In the genomic region with DNA sequence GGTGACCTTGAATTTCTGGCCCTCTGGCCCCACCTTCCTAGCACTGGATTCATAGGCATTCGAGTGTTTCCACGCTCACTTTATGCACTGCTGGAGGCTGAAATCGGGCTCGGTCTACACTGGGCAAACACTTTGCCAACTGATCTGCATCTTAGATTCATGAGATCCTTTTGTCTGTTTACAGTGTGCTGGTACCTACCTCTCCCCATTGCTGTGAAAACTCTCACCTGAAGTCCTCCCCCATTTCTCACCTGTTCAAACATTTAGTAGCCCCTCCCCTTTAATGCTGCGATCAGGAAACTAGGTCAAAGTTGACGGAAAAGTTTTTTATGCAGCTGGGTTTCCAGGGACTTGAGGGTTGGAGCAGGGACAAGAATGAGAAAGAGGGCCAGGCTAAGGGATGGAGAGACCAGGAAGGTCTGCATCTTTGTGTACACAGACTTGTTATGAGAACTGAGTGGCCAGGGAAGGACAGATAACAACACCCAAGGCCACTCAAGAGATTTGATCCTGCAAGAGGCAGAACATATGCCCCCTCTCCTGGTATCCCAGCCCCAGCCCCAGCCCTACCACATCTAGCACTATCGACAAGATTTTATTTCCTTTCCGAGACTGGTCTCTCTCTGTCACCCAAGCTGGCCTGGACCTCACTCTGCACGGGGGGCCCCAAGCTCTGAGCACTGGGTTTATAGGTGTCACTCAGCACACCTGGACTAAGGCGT, we compare ENCODE assay signal across 8 mouse cellular contexts. TPM values are rescaled to one million over a fixed set of nuclear protein-coding genes. Genes with fewer than 3 reads are reported as not detected.
DNase-seq lines count a peak whose midpoint lies in the region; ATAC-seq lines count a peak whose summit lies in the region.

No protein-coding gene starts in this region.

- no peak overlapping the region for H3K9ac ChIP-seq in forebrain, embryonic 15.5 days (replicated peaks)
- H3K9ac ChIP-seq in forebrain, embryonic 14.5 days (ENCODE audit: low read length): no peak overlapping the region
- no peak overlapping the region for H3K9ac ChIP-seq in kidney, embryonic 14.5 days (ENCODE audit: low read depth, low read length)

- 0 out of 2 replicates have a peak overlapping the region, but pooled peaks have one; percentile 15 for H3K27ac ChIP-seq in forebrain, embryonic 15.5 days (replicated peaks)
- no peak overlapping the region for H3K27ac ChIP-seq in forebrain, embryonic 14.5 days (ENCODE audit: low read depth, low read length)
- H3K27ac ChIP-seq in kidney, embryonic 14.5 days (ENCODE audit: low read depth, low read length): peak overlapping the region; percentile 66; the same call in 1 of the 2 replicates

- peaks cover 18% of the 10 kb centered on the region for H3K36me3 ChIP-seq in forebrain, embryonic 15.5 days
- peaks cover 22% of the 10 kb centered on the region for H3K36me3 ChIP-seq in forebrain, embryonic 14.5 days (ENCODE audit: control insufficient read depth, insufficient read depth, low read length)
- H3K36me3 ChIP-seq in kidney, embryonic 14.5 days (ENCODE audit: control insufficient read depth, insufficient read depth, low read length): peaks cover 24% of the 10 kb centered on the region

- WGBS in forebrain, embryonic 15.5 days: 82% methylated on average over 10 of the region's 10 CpGs
- 84% methylated on average over 10 of the region's 10 CpGs for WGBS in forebrain, embryonic 14.5 days
- WGBS in kidney, embryonic 14.5 days: 42% methylated on average over 10 of the region's 10 CpGs

- no peaks in the 10 kb centered on the region for H3K9me3 ChIP-seq in forebrain, embryonic 15.5 days
- H3K9me3 ChIP-seq in forebrain, embryonic 14.5 days (replicated peaks; ENCODE audit: control insufficient read depth, low read length): no peaks in the 10 kb centered on the region
- H3K9me3 ChIP-seq in kidney, embryonic 14.5 days (ENCODE audit: control insufficient read depth, low read length): no peaks in the 10 kb centered on the region

- no peak for DNase-seq in forebrain, embryonic 14.5 days (ENCODE audit: low spot score)
- peak; percentile 68 for DNase-seq in lung, postnatal 10 days
- no peak for DNase-seq in layer of hippocampus, adult 9-11 months
- no peak for DNase-seq in spleen, postnatal 10 days (ENCODE audit: low spot score in 2 of 2)

- no peaks in the 10 kb centered on the region for H3K27me3 ChIP-seq in forebrain, embryonic 15.5 days
- no peaks in the 10 kb centered on the region for H3K27me3 ChIP-seq in forebrain, embryonic 14.5 days (replicated peaks; ENCODE audit: control insufficient read depth, insufficient read depth, low read length)
- no peaks in the 10 kb centered on the region for H3K27me3 ChIP-seq in kidney, embryonic 14.5 days (ENCODE audit: control insufficient read depth, insufficient read depth, low read length)

- no peak for ATAC-seq in forebrain, embryonic 15.5 days (replicated peaks)
- ATAC-seq in forebrain, embryonic 14.5 days: no peak
- ATAC-seq in common myeloid progenitor, adult 5-6 weeks (replicated peaks; ENCODE audit: low read depth, poor library complexity, severe bottlenecking): peak; percentile 19
- peak; percentile 26 for ATAC-seq in kidney, embryonic 14.5 days (ENCODE audit: low FRiP score, low TSS enrichment)
- ATAC-seq in monocyte, adult 5-6 weeks (replicated peaks; ENCODE audit: insufficient number of reproducible peaks, low FRiP score, low TSS enrichment, poor library complexity, severe bottlenecking): no peak

- H3K4me3 ChIP-seq in forebrain, embryonic 15.5 days: no peak overlapping the region
- H3K4me3 ChIP-seq in forebrain, embryonic 14.5 days (ENCODE audit: low read depth, low read length): no peak overlapping the region
- H3K4me3 ChIP-seq in kidney, embryonic 14.5 days (ENCODE audit: low read length): no peak overlapping the region

- peaks cover 29% of the 10 kb centered on the region for H3K4me1 ChIP-seq in forebrain, embryonic 15.5 days
- peaks cover 20% of the 10 kb centered on the region for H3K4me1 ChIP-seq in forebrain, embryonic 14.5 days (ENCODE audit: control insufficient read depth, insufficient read depth, low read length)
- H3K4me1 ChIP-seq in kidney, embryonic 14.5 days (ENCODE audit: control insufficient read depth, insufficient read depth, low read length): peaks cover 38% of the 10 kb centered on the region

- H3K4me2 ChIP-seq in forebrain, embryonic 15.5 days (replicated peaks): no peak overlapping the region
- no peak overlapping the region for H3K4me2 ChIP-seq in forebrain, embryonic 14.5 days (ENCODE audit: low read length)
- H3K4me2 ChIP-seq in kidney, embryonic 14.5 days (replicated peaks; ENCODE audit: low read depth, low read length): peak overlapping the region; percentile 17; the same call in 1 of the 2 replicates

RNA-seq across cellular contexts. Expression of a gene that starts 6.3 kb away (rescaled TPM):
- 68.4 and 69.3 TPM in 2 replicates for polyA plus RNA-seq in forebrain, embryonic 15.5 days (2015; fragmentation: Nextera tagmentation; extraction: Ambion mirVana)
- 60.7 and 79.0 TPM in 2 replicates for polyA plus RNA-seq in forebrain, embryonic 14.5 days (2014; fragmentation: Nextera tagmentation; extraction: Ambion mirVana)
- total RNA-seq in common myeloid progenitor, adult 5-6 weeks (2017): 163 and 170 TPM in 2 replicates
- 91.1 and 148 TPM in 2 replicates for polyA plus RNA-seq in kidney, embryonic 14.5 days (2014; fragmentation: Nextera tagmentation; extraction: Ambion mirVana)
- 575 to 636 TPM (median 578 TPM) in 3 replicates for total RNA-seq in monocyte, adult 5-6 weeks (2017)

RNA-seq across cellular contexts. Expression of a gene that starts 12.7 kb away (rescaled TPM):
- polyA plus RNA-seq in forebrain, embryonic 15.5 days (2015; fragmentation: Nextera tagmentation; extraction: Ambion mirVana): 0.92 and 2.0 TPM in 2 replicates
- 0.45 TPM in 1 of 2 replicates, not detected in the other for polyA plus RNA-seq in forebrain, embryonic 14.5 days (2014; fragmentation: Nextera tagmentation; extraction: Ambion mirVana)
- not detected in 2 replicates for total RNA-seq in common myeloid progenitor, adult 5-6 weeks (2017)
- polyA plus RNA-seq in kidney, embryonic 14.5 days (2014; fragmentation: Nextera tagmentation; extraction: Ambion mirVana): 0.72 and 1.3 TPM in 2 replicates
- total RNA-seq in monocyte, adult 5-6 weeks (2017): not detected in 3 replicates

RNA-seq across cellular contexts. Expression of a gene that starts 29.9 kb away (rescaled TPM):
- 42.4 and 45.3 TPM in 2 replicates for polyA plus RNA-seq in forebrain, embryonic 15.5 days (2015; fragmentation: Nextera tagmentation; extraction: Ambion mirVana)
- 8.0 and 8.2 TPM in 2 replicates for polyA plus RNA-seq in forebrain, embryonic 14.5 days (2014; fragmentation: Nextera tagmentation; extraction: Ambion mirVana)
- 47.2 and 48.1 TPM in 2 replicates for total RNA-seq in common myeloid progenitor, adult 5-6 weeks (2017)
- polyA plus RNA-seq in kidney, embryonic 14.5 days (2014; fragmentation: Nextera tagmentation; extraction: Ambion mirVana): 18.0 and 22.3 TPM in 2 replicates
- 75.3 to 86.8 TPM (median 84.0 TPM) in 3 replicates for total RNA-seq in monocyte, adult 5-6 weeks (2017)

RNA-seq across cellular contexts. Expression of a gene that starts 32.4 kb away (rescaled TPM):
- polyA plus RNA-seq in forebrain, embryonic 15.5 days (2015; fragmentation: Nextera tagmentation; extraction: Ambion mirVana): 12.5 and 13.4 TPM in 2 replicates
- 11.8 and 14.9 TPM in 2 replicates for polyA plus RNA-seq in forebrain, embryonic 14.5 days (2014; fragmentation: Nextera tagmentation; extraction: Ambion mirVana)
- total RNA-seq in common myeloid progenitor, adult 5-6 weeks (2017): not detected in 2 replicates
- polyA plus RNA-seq in kidney, embryonic 14.5 days (2014; fragmentation: Nextera tagmentation; extraction: Ambion mirVana): 1.8 and 2.4 TPM in 2 replicates
- total RNA-seq in monocyte, adult 5-6 weeks (2017): not detected in 3 replicates

RNA-seq across cellular contexts. Expression of a gene that starts 36.9 kb away (rescaled TPM):
- polyA plus RNA-seq in forebrain, embryonic 15.5 days (2015; fragmentation: Nextera tagmentation; extraction: Ambion mirVana): 5.0 and 6.4 TPM in 2 replicates
- polyA plus RNA-seq in forebrain, embryonic 14.5 days (2014; fragmentation: Nextera tagmentation; extraction: Ambion mirVana): 7.4 and 7.8 TPM in 2 replicates
- 1.3 and 3.2 TPM in 2 replicates for total RNA-seq in common myeloid progenitor, adult 5-6 weeks (2017)
- 5.8 and 7.0 TPM in 2 replicates for polyA plus RNA-seq in kidney, embryonic 14.5 days (2014; fragmentation: Nextera tagmentation; extraction: Ambion mirVana)
- total RNA-seq in monocyte, adult 5-6 weeks (2017): 0.68 to 0.95 TPM in 2 of 3 replicates, not detected in the other

Comparison
In these comparisons a context has a peak if more than half of its experiments do, and no peak if none do; other contexts are left out.
1. ATAC-seq: peak in common myeloid progenitor, adult 5-6 weeks (single experiment) and kidney, embryonic 14.5 days (single experiment); none in forebrain, embryonic 15.5 days (single experiment), forebrain, embryonic 14.5 days (single experiment) and monocyte, adult 5-6 weeks (single experiment).